Mouse (Mus musculus) adrenal gland, adult 8-10 months (tissue): Measurements from ENCODE around the gene Arrdc5. TPM values are rescaled to one million over a fixed set of nuclear protein-coding genes. Genes with fewer than 3 reads are reported as not detected.

Experiments used
- DNase-seq: peaks from one replicate; pipeline ENCODE4 v3.0.0; 2022
- total RNA-seq, 4 experiments: library from RNA; stranded (reverse); gene quantifications; 2 replicates each; pipeline ENCODE4 v1.2.4; 2022

The Arrdc5 gene
- total RNA-seq, 4 experiments from 2014 or later = not detected

- peak; percentile 71 for DNase-seq
Measured at GRCm38 (mm10) chr17:56303160-56303846, 3.2 kb upstream of the Arrdc5 start, which contains the start of gene Uhrf1. Gene Uhrf1, plus strand, starts transcription at chr17:56303321.

DNA sequence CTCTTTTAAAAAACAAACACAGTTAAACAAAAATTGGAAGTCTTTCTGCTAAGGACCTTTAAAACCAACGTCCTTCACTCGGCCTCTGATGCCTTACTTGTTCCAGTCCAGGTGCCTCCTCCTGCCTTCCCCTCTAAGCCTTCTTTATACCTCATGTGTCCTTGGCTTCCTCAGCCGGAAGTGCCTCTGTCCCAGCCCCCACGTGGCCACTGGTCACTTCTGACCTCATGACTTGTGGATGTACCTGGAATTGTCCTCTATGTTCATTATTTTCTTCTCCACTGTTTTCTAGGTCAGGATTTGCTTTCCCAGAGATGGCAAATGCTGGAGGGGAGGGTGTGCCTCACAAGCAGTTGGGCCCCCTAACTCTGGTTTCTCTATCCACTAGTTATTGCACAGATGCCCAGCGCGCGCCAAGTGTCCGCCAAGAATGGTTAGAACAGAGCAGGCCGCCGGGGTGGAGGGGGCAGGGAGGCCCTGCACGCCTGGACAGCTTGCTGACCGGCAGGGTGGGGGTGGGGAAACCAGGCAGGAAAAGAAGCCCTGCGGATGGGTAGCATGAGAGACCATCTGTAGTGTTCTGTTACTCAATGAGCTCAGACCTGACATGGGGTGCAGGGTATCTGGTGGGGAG lies 2.4 kb upstream of the Arrdc5 start:
- no peak for DNase-seq

DNA sequence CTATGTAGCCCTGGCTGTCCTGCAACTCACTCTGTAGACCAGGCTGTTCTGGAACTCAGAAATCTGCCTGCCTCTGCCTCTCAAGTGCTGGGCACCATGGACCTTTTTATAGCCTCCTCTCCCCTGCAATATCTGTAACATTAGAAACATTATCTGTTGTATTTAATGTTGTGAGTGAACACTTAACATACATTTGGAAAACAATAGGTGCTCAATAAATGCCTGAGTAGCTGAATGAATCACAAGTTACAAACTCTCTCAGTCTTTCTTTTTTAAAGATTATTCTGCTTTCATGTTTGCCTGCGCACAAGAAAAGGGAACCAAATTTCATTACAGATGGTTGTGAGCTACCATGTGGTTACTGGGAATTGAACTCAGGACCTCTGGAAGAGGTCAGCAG lies 1.8 kb downstream of the Arrdc5 start:
- no peak for DNase-seq

GRCm38 (mm10) chr17:56296201-56296600 lies 3.9 kb downstream of the Arrdc5 start:
- DNase-seq = no peak

GRCm38 (mm10) chr17:56294241-56294640 lies 5.8 kb downstream of the Arrdc5 start:
- no peak for DNase-seq

- DNase-seq = no peak
Measured at GRCm38 (mm10) chr17:56293291-56293690, 6.8 kb downstream of the Arrdc5 start.

GRCm38 (mm10) chr17:56292531-56293222 lies 7.4 kb downstream of the Arrdc5 start, which contains the start of gene Plin3:
Gene Plin3, minus strand, starts transcription at chr17:56292873.
- no peak for DNase-seq

DNA sequence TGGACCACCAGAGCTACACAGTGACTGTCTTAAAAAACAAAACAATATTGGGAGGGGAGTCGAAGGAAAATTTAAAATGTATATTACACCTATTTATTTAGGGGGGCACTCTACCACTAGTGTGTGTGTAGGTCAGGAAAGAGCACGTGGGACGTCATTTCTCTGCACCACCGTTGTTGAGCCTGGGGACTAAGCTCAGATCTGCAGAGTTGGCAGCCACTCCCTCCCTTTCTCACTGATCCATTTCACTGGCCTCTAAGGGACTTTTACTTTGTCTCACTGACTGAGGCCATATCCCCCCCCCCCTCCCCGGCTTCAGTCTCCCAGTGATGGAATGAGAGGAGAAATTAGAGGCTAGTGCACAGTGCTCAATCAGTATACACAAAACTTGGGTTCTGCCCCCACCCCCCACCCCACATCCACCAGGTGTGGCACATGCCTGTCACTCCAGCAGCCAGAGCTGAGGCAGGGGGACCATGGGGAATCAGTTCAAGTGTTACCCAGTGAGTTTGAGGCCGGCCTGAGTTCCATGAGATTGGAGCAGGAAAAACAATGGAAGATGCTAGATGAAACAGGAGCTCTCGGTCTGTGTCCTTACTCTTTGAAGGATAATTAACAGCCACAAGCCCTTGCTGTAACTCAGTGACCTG lies 8.1 kb downstream of the Arrdc5 start:
- no peak for DNase-seq

DNA sequence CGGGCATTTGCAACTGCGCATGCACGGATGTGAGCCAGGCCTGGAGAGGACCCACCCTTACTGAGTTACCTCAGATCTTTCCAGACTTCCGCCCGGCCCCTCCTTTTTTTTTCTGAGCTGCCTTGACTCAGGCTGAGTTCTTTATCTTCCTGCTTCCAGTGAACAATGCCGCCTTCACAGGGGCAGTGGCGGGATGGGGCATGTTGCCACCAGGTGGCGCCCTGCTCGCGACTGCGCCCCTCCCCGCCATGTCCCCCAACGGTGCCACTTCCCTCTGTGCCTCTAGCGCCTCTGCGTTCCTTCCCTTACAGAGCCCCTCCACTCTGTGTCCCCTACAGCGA lies 8.9 kb downstream of the Arrdc5 start:
- peak; percentile 94 for DNase-seq

DNA sequence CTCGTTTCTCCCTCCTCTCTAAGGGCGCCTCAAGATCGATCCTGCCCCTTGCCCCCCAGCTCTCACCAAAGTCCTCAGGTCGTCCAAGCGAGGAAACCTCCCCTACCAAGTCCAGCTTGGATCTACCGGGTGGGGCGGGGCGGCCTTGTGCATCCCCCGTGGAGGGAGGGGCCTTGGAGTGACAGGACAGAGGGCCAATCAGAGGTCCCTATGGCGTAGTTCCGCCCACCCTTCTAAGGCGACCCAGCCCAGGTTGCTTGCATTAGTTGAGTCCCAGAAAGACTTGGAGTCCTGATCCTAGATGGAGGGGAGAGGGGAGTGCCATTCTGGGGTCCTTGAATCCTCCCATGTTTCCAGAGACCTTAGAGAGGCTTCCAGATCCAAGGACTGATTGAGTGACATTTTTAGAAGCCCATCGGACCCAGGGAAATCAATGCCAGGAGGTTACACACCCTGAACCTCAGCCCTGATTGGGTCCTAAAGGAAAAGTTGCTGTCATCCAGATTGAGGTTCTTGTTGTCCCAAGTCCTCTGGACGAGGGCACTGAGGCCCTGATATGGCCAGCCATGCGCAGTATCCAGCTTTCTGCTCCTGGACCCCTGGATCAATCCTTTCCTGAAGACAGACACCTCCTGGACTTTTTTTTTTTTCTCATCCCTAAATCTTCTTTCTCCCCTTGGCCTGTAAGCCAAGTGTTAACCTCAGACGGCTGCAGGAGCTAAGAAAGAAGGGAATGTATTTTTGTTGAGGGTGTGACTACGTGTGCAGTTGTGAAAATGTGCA lies 9.5 kb downstream of the Arrdc5 start:
- DNase-seq = peak; percentile 96

GRCm38 (mm10) chr17:56289371-56290331 lies 10.4 kb downstream of the Arrdc5 start:
- peak; percentile 63 for DNase-seq

DNA sequence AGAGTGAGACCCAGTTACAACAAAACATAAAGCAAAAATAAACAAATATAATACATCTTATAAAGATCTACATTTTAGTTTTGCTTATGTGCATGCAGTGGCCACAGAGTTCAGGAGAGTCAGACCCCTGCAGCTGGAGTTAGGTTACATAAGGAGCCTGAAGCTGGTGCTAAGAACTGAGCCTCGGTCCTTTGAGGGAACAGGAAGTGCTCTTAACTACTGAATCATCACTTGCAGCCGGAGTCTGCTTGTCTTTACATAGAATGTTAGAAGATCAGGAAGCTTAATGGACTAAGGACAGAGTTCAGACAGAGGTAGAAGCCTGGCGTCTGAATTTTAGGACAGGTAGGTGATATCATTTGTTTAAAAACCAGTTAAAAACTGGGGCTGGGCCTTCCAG lies 11.2 kb downstream of the Arrdc5 start:
- DNase-seq = no peak

DNA sequence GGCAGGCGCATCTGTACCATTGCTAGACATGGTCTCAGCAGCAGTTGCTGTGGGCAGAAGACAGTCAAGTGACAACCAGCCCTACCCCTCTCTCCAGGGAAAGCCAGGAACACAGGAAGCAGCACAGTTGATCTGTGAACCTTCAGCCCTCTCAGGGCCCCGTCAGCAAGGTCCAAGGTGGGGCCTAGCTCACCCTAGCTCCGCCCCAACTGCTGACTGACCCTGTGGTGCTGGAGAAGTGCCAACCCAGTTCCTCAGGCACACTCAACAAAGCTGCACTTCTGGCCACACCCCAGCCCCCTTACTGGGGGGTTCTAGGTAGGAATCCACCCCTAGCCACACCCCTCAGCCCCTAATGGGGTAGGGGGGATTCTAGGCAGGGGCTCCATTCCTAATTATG lies 12.3 kb downstream of the Arrdc5 start:
- DNase-seq = peak; percentile 73

DNA sequence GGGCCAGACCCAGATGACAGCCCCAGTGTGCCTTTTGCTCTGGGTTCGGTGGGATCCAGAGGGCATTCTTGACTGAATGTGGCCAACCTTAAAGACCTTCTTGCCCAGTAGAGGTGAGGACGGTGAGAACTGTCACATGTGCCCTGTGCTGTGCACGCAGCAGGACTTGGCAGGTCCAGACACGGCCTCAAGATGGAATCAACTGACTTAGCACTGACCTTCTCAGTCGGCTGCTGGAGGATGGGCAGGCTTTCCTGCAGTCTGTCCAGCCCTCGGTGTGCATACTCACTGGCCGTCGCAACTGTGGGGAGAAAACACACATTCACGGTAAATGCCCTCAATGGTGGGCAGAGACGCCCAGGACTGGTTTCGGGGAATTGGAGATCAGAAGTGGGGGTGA lies 14.1 kb downstream of the Arrdc5 start:
- DNase-seq = no peak

- DNase-seq = no peak
Measured at GRCm38 (mm10) chr17:56283316-56283715, 16.8 kb downstream of the Arrdc5 start.

DNA sequence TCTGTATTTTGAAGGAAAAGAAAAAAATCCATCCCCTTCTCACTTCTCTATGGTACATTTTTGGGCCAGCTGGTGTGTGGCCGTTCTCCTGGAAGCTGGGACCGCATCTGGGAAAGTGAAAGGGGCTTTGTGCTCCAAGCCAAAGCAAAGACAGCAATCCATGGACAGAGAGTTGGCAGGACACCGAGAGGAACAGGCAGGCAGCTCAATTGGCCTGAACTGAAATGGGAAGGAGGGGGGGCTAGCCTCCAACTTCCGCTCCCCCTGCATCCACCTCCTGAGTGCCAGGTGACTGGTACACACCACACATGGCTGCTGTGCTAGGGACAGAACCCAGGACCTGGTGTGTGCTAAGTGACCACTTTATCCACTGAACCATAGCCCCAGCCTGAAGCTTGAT lies 17.3 kb downstream of the Arrdc5 start:
- no peak for DNase-seq

- no peak for DNase-seq
Measured at GRCm38 (mm10) chr17:56281193-56281592, 18.9 kb downstream of the Arrdc5 start.

DNA sequence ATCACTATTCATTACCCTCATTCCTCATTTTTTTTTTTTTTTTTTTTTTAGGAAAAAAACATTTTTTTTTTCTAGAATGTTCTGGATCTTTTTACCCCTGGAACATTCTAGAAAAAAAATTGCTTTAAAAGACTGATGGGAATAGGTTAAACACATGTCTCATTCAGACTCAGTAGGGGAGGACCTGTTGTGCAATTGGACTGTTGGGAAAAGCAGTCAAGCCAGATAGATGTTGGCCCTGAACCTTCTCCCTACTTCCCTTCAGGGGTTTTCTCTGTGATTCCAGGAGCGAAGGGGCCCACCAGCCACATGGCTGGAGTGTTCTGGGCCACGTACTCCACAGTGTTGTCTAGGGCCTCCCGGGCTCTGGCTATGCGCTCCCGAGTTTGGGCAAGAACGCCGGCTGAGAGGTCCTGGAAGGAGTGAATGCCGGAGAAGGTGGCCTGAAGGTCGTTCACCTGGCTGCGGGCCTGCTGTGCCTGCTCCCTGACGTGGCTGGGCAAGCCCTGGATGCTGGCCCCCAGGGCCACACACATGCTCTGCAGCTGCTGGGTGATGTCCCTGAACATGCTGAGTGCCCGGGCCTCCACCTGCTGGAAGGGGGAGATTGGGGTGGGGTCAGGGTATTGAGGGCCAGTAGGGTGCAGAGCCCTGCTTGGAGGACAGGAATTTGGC lies 20.5 kb downstream of the Arrdc5 start:
- no peak for DNase-seq

GRCm38 (mm10) chr17:56278340-56278739 lies 21.7 kb downstream of the Arrdc5 start:
- no peak for DNase-seq

DNA sequence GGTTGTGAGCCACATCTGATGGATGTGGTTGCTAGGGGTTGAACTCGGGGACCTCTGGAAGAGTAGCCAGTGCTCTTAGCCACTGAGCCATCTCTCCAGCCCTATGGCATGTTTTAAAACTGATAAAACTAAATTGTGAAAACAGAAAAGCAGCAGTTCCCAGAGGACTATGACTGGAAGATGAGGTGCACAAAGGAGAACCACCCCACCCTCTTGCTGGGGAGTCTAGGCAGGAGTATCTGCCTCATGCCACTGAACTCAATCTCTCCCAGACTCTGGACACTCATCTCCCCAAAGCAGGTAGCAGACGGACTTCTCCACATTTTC lies 22.6 kb downstream of the Arrdc5 start:
- no peak for DNase-seq
